ENCODE assay signal across 8 mouse cellular contexts in the genomic region with DNA sequence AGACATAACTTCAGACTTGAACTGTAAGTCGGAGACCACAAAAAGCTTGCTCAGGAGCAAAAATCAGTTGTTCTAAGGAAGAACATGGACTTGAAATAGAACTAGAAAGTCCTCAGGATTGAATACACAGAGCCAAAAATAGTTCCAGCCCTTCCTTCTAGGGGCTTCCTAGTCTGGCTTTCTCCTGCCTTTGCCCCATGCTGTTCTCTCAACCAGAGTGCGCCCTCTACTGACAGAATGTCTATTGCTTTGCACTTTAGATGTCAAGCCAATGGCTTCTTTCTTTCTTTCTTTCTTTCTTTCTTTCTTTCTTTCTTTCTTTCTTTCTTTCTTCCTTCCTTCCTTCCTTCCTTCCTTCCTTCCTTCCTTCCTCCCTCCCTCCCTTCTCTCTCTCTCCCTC. TPM values are rescaled to one million over a fixed set of nuclear protein-coding genes. Genes with fewer than 3 reads are reported as not detected.
DNase-seq lines count a peak whose midpoint lies in the region; ATAC-seq and TF ChIP-seq lines count a peak whose summit lies in the region.
"Had no signal": no experiment of that assay in that cellular context is flagged by ENCODE, and none has a peak within 500 bp of the region (broad histone marks: within the 10 kb centered on the region; RNA-seq: fewer than 3 reads in every experiment).

No protein-coding gene starts in this region.

- H3K9ac ChIP-seq in ES-E14 (ENCODE audit: insufficient read depth, low read depth, low read length, poor library complexity, severe bottlenecking): no peak overlapping the region
- no peak overlapping the region for H3K9ac ChIP-seq in neural tube, embryonic 15.5 days (replicated peaks)

- no peak overlapping the region for H3ac ChIP-seq in C2C12 (ENCODE audit: control insufficient read depth, insufficient read length, low read depth)

- H3K4me2 ChIP-seq in neural tube, embryonic 15.5 days: no peak overlapping the region

- WGBS in kidney, adult 2 months: 55% methylated on average over 2 of the region's 2 CpGs
- 56% methylated on average over 2 of the region's 2 CpGs for WGBS in neural tube, embryonic 15.5 days

- no peak overlapping the region for H3K27ac ChIP-seq in kidney, adult 2 months (ENCODE audit: insufficient read depth, low read depth, low read length)
- no peak overlapping the region for H3K27ac ChIP-seq in ES-E14 (ENCODE audit: insufficient read depth, low read depth, low read length, poor library complexity, severe bottlenecking)
- no peak overlapping the region for H3K27ac ChIP-seq in neural tube, embryonic 15.5 days (replicated peaks)

- no peak for TF ChIP-seq POLR2A in kidney, adult 2 months (IDR thresholded peaks at IDR 0.05; ENCODE audit: low read depth, low read length)

- peak; percentile 56 for TF ChIP-seq CTCF in kidney, adult 2 months (conservative IDR thresholded peaks at IDR 0.05; ENCODE audit: insufficient read depth, insufficient read length, low read depth, low read length)
- peak; percentile 6 for TF ChIP-seq CTCF in C2C12 (IDR thresholded peaks at IDR 0.05; ENCODE audit: control insufficient read depth, insufficient read depth, insufficient read length)

- H3K9me3 ChIP-seq in ES-E14 (ENCODE audit: control insufficient read depth, insufficient read depth, low read depth, low read length): no peaks in the 10 kb centered on the region
- no peaks in the 10 kb centered on the region for H3K9me3 ChIP-seq in neural tube, embryonic 15.5 days (replicated peaks)

- H3K79me3 ChIP-seq in C2C12 (ENCODE audit: low read depth): no peaks in the 10 kb centered on the region

- no peak overlapping the region for H3K4me3 ChIP-seq in kidney, adult 2 months (ENCODE audit: insufficient read depth, low read depth, low read length)
- H3K4me3 ChIP-seq in C2C12 (ENCODE audit: insufficient read depth, poor library complexity, severe bottlenecking) (no peak overlapping the region), ES-E14 (ENCODE audit: insufficient read depth in 1 of 2, low read depth in 1 of 2, low read length in 2 of 2, poor library complexity in 1 of 2, severe bottlenecking in 1 of 2) (no peak overlapping the region)
- no peak overlapping the region for H3K4me3 ChIP-seq in neural tube, embryonic 15.5 days (replicated peaks)

- H3K27me3 ChIP-seq in kidney, adult 2 months (replicated peaks; ENCODE audit: control insufficient read depth, insufficient read depth, low read length): no peaks in the 10 kb centered on the region
- peaks cover 7% of the 10 kb centered on the region for H3K27me3 ChIP-seq in C2C12 (ENCODE audit: control insufficient read depth, insufficient read depth, insufficient read length)
- no peaks in the 10 kb centered on the region for H3K27me3 ChIP-seq in neural tube, embryonic 15.5 days (replicated peaks)

- peak; percentile 50 for DNase-seq in kidney, adult 2 months
- DNase-seq in kidney, adult 11 months: no peak
- no peak for DNase-seq in ES-E14 (ENCODE audit: low read depth, low spot score)
- peak; percentile 79 for DNase-seq in embryo, embryonic 10 days (ENCODE audit: low spot score)
- peak; percentile 74 for DNase-seq in lung, postnatal 10 days

- no peaks in the 10 kb centered on the region for H3K36me3 ChIP-seq in kidney, adult 2 months (ENCODE audit: control insufficient read depth, insufficient read depth, low read length)
- H3K36me3 ChIP-seq in C2C12 (ENCODE audit: control insufficient read depth, insufficient read depth) (no peaks in the 10 kb centered on the region), ES-E14 (ENCODE audit: control insufficient read depth, insufficient read depth, low read length, poor library complexity, severe bottlenecking) (no peaks in the 10 kb centered on the region)
- H3K36me3 ChIP-seq in neural tube, embryonic 15.5 days: no peaks in the 10 kb centered on the region

- H3K79me2 ChIP-seq in C2C12 (ENCODE audit: control insufficient read depth, insufficient read depth): no peaks in the 10 kb centered on the region

- ATAC-seq in neural tube, embryonic 15.5 days (ENCODE audit: low FRiP score): no peak

- in situ Hi-C loops in ES-E14 (cut with MboI; ENCODE audit: low sequenced_read_pairs in 2 of 2, unreplicated experiment in 2 of 2): no loop called here

- H3K4me1 ChIP-seq in kidney, adult 2 months (ENCODE audit: control insufficient read depth, insufficient read depth, low read length): no peaks in the 10 kb centered on the region
- H3K4me1 ChIP-seq in ES-E14 (ENCODE audit: control insufficient read depth in 2 of 2, insufficient read depth in 2 of 2, low read length in 2 of 2, poor library complexity in 1 of 2): no peaks in the 10 kb centered on the region
- no peaks in the 10 kb centered on the region for H3K4me1 ChIP-seq in neural tube, embryonic 15.5 days

TF ChIP-seq in C2C12, 6 proteins besides CTCF, POLR2A, EP300 and RAD21:
- TF ChIP-seq MAX (IDR thresholded peaks at IDR 0.05) (no peak), CEBPB (IDR thresholded peaks at IDR 0.05; ENCODE audit: low read depth) (no peak), MYOG (IDR thresholded peaks at IDR 0.05; ENCODE audit: control insufficient read depth, extremely low read depth, insufficient read length) (no peak), USF1 (IDR thresholded peaks at IDR 0.05; ENCODE audit: low read depth) (no peak), FOSL1 (IDR thresholded peaks at IDR 0.05; ENCODE audit: insufficient read depth, low read length, poor library complexity, severe bottlenecking) (no peak), MYOD1 (IDR thresholded peaks at IDR 0.05; ENCODE audit: control insufficient read depth, insufficient read length, low read depth) (no peak)

TF ChIP-seq in ES-E14, 5 proteins besides CTCF, POLR2A, EP300 and RAD21:
- TF ChIP-seq ZC3H11A (IDR thresholded peaks at IDR 0.05; ENCODE audit: borderline replicate concordance, low read depth, low read length) (0 out of 2 replicates have a peak, but pooled peaks have one; percentile 10), MAFK (IDR thresholded peaks at IDR 0.05; ENCODE audit: insufficient read depth, low read depth, low read length) (no peak)

RNA-seq across cellular contexts. Expression of gene Gprin2, which starts 7.2 kb away (rescaled TPM):
- 0.11 and 0.20 TPM in 2 replicates for polyA plus RNA-seq in kidney, adult 2 months (2012; rRNA removed)
- polyA plus RNA-seq in C2C12 (2012; fragmentation: generic; extraction: Trizol): under 0.01 TPM
- total RNA-seq in ES-E14 (2012; rRNA removed): 0.58 and 1.6 TPM in 2 replicates
- 4.3 and 5.3 TPM in 2 replicates for polyA plus RNA-seq in neural tube, embryonic 15.5 days (2015; fragmentation: Nextera tagmentation; extraction: Ambion mirVana)
- total RNA-seq: neutrophil, adult 5-6 weeks had no signal

RNA-seq across cellular contexts. Expression of gene Syt15, which starts 10.7 kb away (rescaled TPM):
- polyA plus RNA-seq in kidney, adult 2 months (2012; rRNA removed): 1.3 and 1.5 TPM in 2 replicates
- polyA plus RNA-seq in C2C12 (2012; fragmentation: generic; extraction: Trizol): 0.01 TPM
- total RNA-seq in ES-E14 (2012; rRNA removed): 0.26 TPM in 1 of 2 replicates, not detected in the other
- 0.87 and 1.2 TPM in 2 replicates for polyA plus RNA-seq in neural tube, embryonic 15.5 days (2015; fragmentation: Nextera tagmentation; extraction: Ambion mirVana)
- total RNA-seq: neutrophil, adult 5-6 weeks had no signal

RNA-seq across cellular contexts. Expression of gene Npy4r, which starts 56.4 kb away (rescaled TPM):
- 0.03 and 0.06 TPM in 2 replicates for polyA plus RNA-seq in kidney, adult 2 months (2012; rRNA removed)
- 0.36 TPM for polyA plus RNA-seq in C2C12 (2012; fragmentation: generic; extraction: Trizol)
- 0.45 and 0.85 TPM in 2 replicates for total RNA-seq in ES-E14 (2012; rRNA removed)
- polyA plus RNA-seq in neural tube, embryonic 15.5 days (2015; fragmentation: Nextera tagmentation; extraction: Ambion mirVana): 0.17 and 0.42 TPM in 2 replicates
- total RNA-seq: neutrophil, adult 5-6 weeks had no signal

Comparison
In these comparisons a context has a peak if more than half of its experiments do, and no peak if none do; other contexts are left out.
1. DNase-seq: peak in kidney, adult 2 months (single experiment), embryo, embryonic 10 days (single experiment) and lung, postnatal 10 days (single experiment); none in kidney, adult 11 months (single experiment) and ES-E14 (single experiment).